Mouse (Mus musculus) 3134 (cell line): Measurements from ENCODE around the gene Adprhl2.
A peak's percentile ranks its signal among the peaks of the same experiment; 100 is the strongest.

Experiments used
- DNase-seq: peaks from one replicate; pipeline ENCODE4 v3.0.0-alpha.2; 2011; ENCODE audit warnings: low spot score; ENCODE audit not compliant: insufficient read length; ENCODE audit errors: extremely low read depth

Adprhl2 gene

DNA sequence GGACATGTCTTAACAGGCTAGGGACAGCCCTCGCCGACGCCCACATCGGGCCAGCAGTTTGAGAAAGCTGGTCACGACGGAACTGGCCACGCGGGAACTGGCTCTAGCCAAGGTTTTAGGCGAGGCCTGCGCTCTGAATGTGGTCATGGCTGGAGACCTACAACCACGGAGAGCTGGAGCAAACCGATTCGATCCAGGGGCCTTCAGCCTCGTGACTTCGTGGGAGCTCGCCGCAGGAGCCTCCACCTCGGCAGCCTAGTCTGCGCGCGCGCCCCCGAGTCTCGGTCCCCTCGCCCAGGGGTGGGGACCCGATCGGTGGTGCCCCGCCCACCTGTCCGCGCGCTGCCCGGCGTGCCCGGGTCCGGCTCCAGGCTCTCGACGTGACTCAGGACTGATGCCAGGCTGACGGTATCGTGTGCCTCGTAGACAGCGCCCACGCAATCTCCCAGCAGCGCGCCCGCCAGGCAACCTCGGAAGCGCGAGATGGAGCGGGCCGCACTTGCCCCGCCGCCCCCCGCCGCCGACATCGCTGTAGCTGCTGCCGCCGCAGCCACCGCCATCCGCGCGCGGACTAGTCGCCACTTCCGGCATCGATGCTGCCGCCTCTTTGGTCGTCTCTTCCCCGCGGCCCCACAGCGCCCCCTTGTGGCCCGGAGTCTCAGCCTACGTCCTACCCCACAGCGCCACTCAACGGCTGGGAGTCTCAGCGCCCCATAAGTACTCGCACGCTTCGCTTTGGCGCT is at the start of gene Adprhl2:
Adprhl2 (minus strand) TSS at position 593 of the 743 bp plus-strand sequence.
- peak; percentile 94 for DNase-seq

DNA sequence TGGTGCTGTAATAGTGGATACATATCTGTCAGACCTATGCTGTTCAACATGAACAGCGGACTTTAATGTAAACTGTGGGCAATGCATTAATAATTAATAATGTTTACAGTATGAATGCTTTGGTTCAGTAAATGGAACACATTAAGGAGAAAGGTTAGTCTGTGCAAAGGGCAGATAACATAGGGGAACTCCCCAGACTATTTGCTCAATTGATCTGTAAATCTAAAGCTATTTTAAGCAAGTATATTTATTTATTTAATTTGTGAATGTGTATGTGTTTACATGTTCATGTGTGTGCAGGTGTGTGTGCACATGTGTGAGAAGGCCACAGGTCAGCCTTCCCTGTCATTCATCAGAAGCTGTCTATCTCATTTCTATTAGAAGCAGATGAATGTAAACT is 38.6 kb upstream of the Adprhl2 start:
- DNase-seq, result no peak

DNA sequence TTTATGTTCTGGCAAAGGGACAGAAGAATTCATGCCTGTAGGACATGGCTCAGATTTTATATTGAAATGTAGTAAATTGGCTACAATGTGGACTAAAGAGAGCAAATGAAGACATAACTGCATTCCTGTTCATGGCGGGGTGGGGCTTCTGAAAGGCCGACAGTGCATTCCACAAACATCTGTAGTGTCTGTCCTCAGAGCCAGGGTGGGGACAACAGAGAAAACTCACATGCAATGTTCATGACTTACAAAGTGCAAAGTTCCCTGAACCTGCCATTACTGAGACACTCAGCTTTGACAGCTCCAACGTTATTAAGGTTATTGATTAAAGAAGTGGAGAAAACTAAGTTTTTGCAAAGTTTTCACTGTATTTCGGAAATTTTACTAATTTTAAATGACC is 21.9 kb upstream of the Adprhl2 start:
- no peak for DNase-seq

DNA sequence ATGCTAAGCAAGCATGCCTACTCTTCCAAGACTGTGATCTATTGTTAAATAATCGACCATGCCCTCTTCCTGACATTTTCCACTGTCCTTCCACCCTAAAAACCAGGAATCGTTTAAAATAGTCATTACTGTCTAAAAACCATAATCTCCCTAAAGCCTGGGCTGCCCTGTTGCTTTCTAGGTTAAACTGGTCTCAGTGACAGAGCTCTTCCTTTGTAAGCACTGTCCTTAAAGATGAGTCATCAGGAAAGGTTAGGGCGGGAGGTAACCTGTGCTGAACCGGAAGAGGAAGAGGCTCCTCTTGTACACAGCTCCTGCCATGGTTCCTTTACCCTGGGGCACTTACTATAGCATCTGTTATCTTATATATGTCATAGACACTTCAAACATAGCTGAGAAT is 18.0 kb upstream of the Adprhl2 start:
- DNase-seq, result no peak

DNA sequence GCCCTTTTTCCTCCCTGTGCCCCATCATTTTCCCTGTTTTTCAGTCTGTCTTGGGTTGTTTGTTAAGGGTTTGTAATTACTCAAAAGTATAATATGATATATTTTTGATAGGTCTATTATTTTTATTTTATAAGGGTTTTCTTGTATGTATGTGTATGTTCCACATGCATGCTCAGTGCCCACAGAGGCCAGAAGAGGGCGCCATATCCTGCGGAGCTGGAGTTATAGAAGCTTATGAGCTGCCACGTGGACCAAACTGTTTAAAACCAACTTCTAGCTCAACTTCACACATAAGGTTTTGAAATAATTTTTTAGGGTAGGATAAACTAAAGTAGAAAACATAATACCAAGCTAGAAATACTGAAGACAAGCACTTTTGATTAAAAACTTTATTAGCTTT is 10.9 kb upstream of the Adprhl2 start:
- no peak for DNase-seq

DNA sequence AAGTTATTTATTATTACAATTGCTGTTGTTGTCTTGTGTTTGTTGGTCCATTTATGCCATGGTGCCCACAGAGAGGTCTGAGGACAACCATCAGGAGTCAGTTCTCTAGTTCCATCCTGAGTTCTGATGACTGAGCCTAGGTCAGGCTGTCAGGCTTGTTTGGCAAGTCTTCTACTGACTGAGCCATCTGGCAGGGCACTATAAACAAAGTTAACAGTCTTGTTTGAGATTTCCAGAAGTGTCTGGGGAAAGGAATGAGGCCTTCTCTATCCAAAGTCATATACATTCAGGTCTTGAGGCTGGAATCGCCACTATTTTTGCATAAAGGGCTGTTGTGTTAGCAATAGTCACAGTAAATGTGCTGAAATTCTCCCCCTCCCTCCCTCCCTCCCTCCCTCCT is 10.2 kb upstream of the Adprhl2 start:
- no peak for DNase-seq

DNA sequence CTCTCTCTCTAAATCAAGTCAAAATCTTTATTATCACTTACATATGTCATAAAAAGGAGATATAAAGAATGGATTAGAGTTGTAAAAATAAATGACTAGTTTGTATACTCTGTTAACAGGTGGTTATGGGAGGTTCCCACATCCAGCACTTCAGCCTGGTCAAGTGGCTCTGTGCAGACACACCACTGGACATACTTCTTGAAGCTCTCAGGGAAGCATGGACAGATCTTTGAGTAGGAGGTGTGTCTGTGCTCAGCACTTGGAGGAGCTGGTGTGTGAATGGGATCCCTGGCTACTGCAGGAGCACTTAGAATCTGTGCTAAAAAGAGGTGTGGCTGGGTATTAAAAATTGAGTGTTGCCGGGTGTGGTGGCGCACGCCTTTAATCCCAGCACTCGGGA is 8.8 kb upstream of the Adprhl2 start:
- no peak for DNase-seq

DNA sequence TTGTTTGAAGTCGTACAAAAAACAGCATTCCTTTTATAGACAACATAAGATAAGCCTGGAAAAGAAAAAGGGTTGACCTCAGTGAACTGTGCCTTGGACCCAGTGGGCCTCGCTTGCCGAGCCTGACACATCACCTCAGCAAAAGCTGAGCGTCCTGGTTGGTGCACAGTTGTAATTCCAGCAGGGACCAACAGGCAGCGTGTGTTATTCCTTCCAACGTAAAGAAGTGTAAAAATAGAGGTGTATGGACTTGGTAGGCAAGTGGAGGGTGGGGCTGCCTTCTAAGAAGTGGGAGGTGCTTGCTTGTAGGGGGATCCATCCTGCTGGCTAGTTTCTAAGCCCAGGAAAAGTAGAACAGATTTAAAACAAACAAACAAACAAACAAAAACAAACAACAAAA is 4.5 kb upstream of the Adprhl2 start:
- no peak for DNase-seq

DNA sequence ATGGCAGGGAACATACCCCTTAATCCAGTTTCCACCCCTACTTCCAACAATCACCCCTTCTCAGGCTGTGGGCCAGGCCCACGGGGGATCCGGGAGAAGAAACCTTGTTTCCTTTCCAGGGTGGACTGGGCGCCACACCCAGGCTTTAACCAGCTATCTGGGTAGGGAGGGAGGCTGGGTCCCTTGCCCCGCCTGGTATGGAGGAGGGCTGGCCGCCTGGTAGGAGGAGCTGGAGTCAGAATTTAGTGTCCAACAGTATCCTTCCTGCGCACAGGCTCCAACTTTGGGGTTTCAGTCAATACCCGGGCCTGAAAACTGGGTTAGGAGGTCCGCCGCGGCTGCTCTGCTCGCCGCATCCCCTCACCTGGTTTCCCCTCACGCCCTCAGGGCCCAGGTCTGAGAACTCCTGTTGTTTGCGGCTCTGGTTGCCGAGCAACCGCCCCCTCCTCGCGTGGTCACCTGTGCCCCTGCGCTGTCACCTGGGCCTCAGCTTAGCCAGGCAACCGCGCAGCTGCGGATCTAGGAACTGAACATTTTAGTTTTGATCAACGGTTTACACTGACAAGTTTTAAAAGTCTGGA is 3.9 kb upstream of the Adprhl2 start, which contains the start of gene Tekt2:
Tekt2 (minus strand) TSS at position 408 of the 581 bp plus-strand sequence.
- no peak for DNase-seq

DNA sequence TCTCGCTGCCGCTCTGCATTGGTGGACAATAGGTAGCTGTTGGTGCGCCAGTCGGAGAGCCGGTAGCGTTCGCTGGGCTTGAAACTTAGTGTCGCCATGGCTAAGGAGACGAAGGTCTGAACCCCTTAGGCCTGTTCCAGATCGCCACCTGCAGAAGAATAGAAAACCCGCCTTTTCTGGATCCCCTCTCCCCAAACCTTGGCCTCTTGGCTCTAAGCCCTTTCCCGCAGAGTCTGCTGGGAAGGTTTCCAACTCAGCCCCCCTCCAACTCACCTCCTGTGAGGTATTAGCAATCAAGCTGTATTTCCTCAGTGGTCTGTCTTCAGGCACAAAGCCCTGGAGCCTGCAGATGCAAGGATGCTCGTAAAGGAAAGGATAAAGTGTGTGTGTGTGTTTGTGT is 3.4 kb upstream of the Adprhl2 start:
- DNase-seq, result no peak

DNA sequence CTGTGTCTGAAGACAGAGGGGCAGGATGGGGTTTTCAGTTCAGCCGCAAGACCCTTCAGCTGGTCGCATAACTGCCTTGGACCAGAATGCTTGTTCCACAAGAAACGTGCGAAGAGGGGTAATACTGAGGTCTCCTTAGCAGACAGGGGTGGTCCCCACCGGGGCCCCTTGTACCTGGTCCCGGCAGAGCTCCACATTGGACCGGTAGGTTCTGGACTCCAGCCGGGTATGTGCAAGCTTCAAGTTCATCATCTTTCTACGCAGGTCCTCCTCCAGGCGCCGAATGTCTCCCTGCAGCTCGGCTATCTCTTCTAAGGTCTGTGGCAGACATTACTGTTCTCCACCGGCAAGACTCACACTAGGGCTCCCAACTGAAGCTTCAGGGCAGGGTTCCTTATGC is 1.1 kb upstream of the Adprhl2 start:
- DNase-seq, result no peak

DNA sequence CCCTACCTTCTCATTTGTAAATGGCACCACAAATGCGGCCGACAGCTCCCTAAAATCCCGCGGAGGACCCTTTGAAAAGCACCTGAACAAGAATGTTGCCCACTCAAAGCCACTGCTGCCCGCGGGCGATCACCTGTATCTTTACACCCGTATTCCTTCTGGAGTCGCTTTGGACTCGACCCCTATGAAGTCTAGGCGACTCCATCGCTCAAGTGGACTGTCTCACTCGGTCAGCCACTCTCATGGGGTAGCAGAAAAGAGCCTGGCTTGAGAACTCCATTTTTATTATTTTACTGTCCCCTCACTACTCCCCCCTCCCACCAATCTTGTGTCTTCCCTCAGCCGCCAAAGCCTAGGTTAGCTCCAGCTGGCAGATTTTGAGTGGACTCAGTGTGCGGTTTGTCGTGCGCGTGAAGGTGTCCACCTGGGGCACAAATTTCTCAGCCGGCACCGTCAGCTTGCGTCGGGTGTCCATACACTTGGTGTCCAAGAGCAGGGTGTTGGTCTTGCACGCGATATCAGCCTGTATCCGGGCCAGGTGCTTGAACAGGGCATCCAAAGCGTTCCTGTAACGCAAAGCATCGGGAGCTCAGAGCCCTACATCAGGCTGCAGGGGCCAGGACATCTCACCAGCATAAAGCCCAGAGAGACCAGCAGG is 480 bp upstream of the Adprhl2 start:
- no peak for DNase-seq

DNA sequence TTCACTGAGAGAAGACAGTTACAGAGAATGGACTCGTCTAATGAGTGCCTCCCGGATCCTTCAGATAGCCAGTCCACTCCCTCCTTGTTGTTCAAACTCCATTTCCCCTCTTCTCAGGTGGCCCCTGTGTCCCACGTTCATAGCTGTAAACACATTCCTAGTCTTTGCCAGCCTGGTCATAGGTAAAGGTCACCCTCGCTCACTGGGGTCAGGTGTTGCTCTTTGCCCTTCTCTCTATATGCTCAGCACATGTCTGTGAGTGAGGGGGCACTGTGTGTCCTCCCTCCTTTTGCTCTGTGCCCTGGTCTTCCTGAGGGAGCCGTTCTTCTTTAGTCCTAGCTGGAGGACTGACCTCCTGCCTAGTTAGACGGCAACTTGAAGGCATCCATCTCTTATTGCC is 1.7 kb downstream of the Adprhl2 start:
- no peak for DNase-seq

DNA sequence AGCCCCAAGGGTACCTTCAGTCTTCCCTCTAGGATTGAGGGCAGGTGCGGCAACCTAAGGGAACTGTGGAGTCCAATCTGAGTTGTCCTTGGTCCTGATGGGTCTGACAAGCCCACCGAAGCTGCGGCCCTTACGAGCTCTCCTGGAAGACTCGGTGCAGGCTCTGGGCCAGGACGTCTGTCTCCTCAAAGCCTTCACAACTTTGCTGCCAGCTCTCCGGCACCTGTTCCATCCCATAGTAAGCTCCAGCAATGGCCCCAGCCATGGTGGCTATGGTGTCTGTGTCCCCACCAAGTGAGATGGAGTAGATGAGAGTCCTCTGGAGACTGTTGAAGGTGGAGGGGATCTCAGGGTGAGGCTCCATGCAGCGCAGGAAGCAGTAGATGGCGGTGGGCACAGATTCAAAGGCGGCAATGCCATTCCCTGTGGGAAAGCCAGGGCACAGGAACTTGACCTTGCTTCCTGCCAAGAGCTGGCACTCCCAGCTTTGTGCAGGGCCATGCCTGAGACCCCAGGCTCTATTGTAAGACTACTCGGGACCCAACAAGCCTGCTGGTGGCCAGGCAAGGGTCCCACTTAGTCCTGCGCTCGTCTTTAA is 5.0 kb downstream of the Adprhl2 start:
- DNase-seq, result no peak

DNA sequence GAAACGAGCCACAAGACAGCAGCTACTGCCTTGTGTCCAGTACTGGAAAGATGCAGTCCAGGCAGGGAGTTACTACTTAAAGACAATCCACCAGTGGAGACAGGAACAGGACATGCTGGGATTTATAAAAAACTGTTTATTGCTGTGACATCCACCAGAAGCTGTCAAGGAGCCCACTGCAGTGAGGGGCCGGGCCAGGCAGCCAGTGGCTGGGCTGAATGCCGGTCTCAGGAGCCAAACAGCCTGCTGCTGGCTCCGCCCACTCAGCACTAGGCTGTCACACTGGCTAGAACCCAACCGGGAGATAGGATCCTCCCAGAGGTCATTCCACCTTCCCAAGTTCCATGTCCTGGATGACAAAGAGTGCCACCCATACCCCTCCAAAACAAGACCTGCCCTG is 5.6 kb downstream of the Adprhl2 start:
- DNase-seq, result no peak

DNA sequence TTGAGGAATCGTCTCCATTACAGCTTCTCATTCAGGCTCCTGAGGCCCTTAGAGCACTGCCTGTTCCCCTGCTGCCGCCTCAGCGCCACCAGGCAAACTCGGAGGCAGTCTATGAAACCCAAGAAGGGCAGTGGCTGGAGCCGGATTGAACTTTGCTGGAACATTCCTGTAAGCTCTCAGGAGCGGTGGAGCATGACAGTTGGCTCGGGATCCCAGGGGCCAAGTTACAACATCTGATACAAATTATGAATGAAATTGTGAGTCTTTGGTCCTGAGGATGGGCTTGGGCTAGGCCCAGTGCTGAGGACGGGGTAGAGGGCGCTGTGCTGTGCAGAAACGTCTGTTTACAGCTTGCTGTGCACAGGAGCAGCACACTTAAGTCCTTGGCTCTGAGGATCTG is 7.1 kb downstream of the Adprhl2 start:
- no peak for DNase-seq

DNA sequence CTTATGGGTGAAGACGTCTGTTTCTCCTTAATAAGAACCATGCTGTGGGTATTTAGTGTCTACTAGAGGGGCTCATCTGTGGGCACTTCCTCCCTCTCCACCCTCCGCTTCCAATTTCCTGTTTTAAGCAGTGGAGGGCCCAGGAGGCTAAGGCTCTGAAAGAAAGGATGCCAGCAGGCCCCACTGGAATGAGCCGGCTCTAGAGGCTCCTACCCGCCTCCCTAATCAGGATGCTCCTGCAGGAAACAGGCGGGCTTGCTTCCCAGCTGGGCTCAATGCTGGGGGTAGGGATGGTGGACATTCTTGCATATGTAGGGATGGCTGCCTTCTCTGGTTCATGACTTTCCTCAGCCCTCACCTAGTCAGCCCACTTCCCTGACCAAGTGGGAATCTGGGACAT is 8.3 kb downstream of the Adprhl2 start:
- no peak for DNase-seq

DNA sequence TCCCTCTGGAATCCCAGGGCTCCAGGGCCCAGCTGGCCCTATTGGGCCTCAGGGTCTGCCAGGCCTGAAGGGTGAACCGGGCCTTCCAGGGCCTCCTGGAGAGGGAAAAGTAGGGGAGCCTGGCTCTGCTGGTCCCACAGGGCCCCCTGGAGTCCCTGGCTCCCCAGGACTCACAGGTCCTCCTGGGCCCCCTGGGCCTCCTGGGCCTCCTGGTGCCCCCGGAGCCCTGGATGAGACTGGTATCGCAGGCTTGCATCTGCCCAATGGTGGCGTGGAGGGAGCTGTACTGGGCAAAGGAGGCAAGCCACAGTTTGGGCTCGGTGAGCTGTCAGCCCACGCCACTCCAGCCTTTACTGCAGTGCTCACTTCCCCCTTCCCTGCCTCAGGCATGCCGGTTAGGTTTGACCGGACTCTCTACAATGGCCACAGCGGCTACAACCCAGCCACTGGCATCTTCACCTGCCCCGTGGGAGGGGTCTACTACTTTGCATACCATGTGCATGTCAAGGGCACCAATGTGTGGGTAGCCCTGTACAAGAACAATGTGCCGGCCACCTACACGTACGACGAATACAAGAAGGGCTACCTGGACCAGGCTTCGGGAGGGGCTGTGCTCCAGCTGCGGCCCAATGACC is 9.8 kb downstream of the Adprhl2 start:
- no peak for DNase-seq

DNA sequence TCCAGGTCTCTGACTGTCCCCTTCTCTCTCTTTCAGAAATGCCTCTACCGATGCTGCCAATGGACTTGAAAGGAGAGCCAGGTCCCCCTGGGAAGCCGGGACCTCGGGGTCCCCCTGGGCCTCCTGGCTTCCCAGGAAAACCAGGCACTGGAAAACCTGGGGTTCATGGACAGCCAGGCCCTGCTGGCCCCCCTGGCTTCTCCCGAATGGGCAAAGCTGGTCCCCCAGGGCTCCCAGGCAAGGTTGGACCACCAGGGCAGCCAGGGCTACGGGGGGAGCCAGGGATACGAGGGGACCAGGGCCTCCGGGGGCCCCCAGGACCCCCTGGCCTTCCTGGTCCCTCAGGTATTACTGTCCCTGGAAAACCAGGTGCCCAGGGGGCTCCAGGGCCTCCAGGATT is 11.2 kb downstream of the Adprhl2 start:
- DNase-seq, result no peak

DNA sequence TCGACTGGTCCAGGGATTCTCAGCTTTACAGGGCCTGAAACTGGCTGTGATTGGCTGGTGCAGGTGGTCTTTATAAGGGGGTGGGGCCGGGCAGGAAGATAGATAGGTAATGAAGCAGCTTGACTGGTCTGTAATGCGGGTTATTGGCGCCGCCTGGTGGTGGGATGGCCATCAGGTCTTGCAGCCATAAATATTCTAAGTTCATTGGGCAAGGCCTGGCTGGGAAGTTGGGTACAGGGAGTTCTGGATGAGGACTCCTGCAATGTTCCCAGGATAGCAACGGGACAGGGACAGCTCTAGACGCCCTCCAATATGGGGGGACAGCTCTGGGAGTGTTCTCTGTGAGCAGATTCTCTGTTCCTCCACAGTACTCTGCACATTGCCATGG is 11.6 kb downstream of the Adprhl2 start:
- peak; percentile 31 for DNase-seq

DNA sequence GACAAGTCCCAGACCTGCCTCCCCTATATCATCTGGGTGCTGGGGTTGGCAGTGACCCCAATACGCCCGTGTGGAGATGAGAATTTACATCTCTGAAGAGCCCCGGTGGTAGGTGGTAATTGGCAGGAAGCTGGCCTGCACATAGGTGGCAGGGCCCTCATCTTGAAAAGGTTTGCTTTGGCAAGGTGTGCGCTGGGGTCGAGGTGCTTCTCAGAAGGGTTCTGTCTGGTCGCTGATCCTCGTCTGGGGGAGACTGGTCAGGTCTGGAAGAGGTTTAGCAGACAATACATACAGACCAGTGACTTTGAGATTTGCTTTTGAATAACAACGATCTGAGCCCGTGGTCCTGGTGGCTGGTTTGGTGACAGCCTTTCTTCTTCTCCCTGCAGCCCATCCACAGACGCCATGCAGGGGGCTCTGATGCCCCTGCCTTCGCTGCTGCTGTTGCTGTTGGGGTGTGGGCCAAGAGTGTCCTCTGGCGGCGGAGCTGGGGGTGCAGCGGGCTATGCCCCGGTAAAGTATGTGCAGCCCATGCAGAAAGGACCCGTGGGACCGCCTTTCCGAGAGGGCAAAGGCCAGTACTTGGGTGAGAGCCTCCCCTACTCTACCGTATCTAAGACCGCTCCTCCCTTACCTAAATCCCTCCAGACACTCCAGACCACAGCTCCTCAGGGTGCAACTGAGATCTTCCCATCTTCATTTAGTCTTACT is 12.1 kb downstream of the Adprhl2 start:
- DNase-seq, result no peak
